Mouse (Mus musculus): ENCODE results near the gene Fam160a1. TPM values are rescaled to one million over a fixed set of nuclear protein-coding genes. Genes with fewer than 3 reads are reported as not detected.

Gene Fam160a1
- polyA plus RNA-seq, 1 experiment: 8.9 TPM

DNA sequence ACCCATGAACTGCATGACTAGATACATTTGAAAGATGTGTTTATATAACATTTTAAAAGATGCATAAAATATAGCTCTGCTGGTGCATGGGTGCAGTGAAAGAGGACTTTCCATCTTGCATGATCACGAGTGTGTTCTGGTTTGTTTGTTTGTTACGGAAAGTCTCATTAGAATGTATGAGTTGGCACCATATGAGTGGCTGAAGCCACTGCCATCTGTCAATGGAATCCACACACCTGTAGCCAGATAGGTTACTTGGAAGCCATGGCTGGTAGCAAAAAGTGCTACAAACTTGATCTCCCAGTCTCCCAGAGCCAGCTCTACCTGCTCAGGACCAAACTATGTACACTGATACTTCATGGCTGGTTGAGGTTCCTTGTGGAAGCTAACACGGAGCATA, 161.6 kb downstream of the Fam160a1 start:
- no peaks in the 10 kb centered on the region for H3K79me2 ChIP-seq (ENCODE audit: control insufficient read depth, insufficient read depth)
- no peak overlapping the region for H3K4me3 ChIP-seq (ENCODE audit: insufficient read depth, poor library complexity, severe bottlenecking)
- TF ChIP-seq CTCF (IDR thresholded peaks at IDR 0.05; ENCODE audit: control insufficient read depth, insufficient read depth, insufficient read length) (no peak), FOSL1 (IDR thresholded peaks at IDR 0.05; ENCODE audit: insufficient read depth, low read length, poor library complexity, severe bottlenecking) (no peak), MAX (IDR thresholded peaks at IDR 0.05) (no peak), CEBPB (IDR thresholded peaks at IDR 0.05; ENCODE audit: low read depth) (no peak), MYOG (IDR thresholded peaks at IDR 0.05; ENCODE audit: control insufficient read depth, extremely low read depth, insufficient read length) (no peak), MYOD1 (IDR thresholded peaks at IDR 0.05; ENCODE audit: control insufficient read depth, insufficient read length, low read depth) (no peak), USF1 (IDR thresholded peaks at IDR 0.05; ENCODE audit: low read depth) (no peak)
- no peak overlapping the region for H3ac ChIP-seq (ENCODE audit: control insufficient read depth, insufficient read length, low read depth)
- H3K27me3 ChIP-seq (ENCODE audit: control insufficient read depth, insufficient read depth, insufficient read length): no peaks in the 10 kb centered on the region
- no peaks in the 10 kb centered on the region for H3K79me3 ChIP-seq (ENCODE audit: low read depth)
- no peaks in the 10 kb centered on the region for H3K36me3 ChIP-seq (ENCODE audit: control insufficient read depth, insufficient read depth)

DNA sequence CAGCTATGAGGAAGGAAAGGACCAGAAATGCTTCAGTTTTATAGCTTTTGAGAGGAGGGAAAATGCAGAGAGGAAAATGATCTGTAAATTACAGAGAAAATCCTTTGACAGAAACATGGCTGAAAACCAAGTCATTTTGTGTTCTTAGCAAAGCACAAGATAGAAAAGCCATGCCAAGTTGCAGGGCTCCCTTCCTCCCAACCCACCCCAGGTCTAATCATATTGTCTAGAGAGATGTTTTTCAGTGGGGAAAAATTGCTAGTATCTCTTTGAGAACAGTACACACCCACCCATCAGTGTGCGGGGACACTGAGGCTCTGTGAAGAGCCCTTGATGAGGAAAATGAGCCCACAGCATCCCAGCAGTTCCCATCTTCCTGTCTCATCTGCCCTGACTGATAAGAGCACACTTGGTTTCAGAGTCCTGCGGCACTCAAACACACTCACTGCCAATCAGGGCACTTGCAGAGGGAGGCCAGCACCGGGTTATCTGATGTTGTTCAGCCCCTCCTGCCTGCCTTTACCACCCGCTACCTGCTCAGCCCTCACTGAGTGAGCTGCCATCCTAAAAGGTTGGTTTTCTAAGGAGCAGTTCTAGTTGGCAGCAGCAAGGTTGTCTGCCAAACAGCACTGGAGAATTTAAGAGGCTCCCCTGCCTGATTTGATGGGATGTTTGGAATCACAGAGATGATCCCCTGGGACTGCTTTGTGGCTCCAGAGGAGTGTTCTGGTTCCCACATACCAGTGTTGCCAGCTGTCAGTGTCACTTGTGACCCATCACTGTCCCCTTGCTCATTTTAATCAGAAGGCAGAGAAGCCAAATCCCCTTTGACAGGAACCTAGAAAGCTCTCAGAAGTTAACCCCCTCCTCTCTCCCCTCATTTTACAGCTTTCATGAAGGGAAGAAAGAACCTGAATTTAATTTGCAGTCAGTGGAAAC, 164.1 kb downstream of the Fam160a1 start:
- Histone ChIP-seq H3K36me3 (ENCODE audit: control insufficient read depth, insufficient read depth) (no peaks in the 10 kb centered on the region), H3K4me3 (ENCODE audit: insufficient read depth, poor library complexity, severe bottlenecking) (no peak overlapping the region)
- no peak for TF ChIP-seq MYOG (IDR thresholded peaks at IDR 0.05; ENCODE audit: control insufficient read depth, extremely low read depth, insufficient read length)
- no peak for TF ChIP-seq CEBPB (IDR thresholded peaks at IDR 0.05; ENCODE audit: low read depth)
- TF ChIP-seq MAX (IDR thresholded peaks at IDR 0.05): no peak
- TF ChIP-seq MYOD1 (IDR thresholded peaks at IDR 0.05; ENCODE audit: control insufficient read depth, insufficient read length, low read depth): peak; percentile 55
- TF ChIP-seq FOSL1 (IDR thresholded peaks at IDR 0.05; ENCODE audit: insufficient read depth, low read length, poor library complexity, severe bottlenecking): no peak

DNA sequence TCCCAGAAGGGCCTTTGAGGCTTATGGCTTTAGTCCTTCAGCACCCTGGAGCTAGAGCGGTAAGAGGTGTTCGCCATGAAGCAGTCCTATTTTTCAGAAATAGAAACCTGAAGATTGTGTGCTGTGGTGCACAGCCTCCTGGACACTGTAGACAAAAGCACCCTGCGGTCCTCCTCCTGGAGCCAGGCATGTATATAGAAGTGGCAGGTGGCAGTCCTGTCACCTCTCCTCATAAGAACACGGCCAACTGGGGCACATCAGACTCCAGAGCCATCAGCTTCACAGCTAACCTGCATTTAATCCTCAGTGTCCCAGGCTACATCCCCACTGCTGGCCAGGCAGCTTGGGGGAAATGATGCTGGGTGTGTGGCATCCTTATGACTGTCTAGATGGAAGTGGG, 167.9 kb downstream of the Fam160a1 start:
- no peaks in the 10 kb centered on the region for H3K79me3 ChIP-seq (ENCODE audit: low read depth)
- H3K36me3 ChIP-seq (ENCODE audit: control insufficient read depth, insufficient read depth): no peaks in the 10 kb centered on the region
- no peaks in the 10 kb centered on the region for H3K27me3 ChIP-seq (ENCODE audit: control insufficient read depth, insufficient read depth, insufficient read length)
- TF ChIP-seq MYOG (IDR thresholded peaks at IDR 0.05; ENCODE audit: control insufficient read depth, extremely low read depth, insufficient read length): no peak
- no peak for TF ChIP-seq USF1 (IDR thresholded peaks at IDR 0.05; ENCODE audit: low read depth)
- no peak for TF ChIP-seq MAX (IDR thresholded peaks at IDR 0.05)
- TF ChIP-seq MYOD1 (IDR thresholded peaks at IDR 0.05; ENCODE audit: control insufficient read depth, insufficient read length, low read depth): no peak
- no peak for TF ChIP-seq CTCF (IDR thresholded peaks at IDR 0.05; ENCODE audit: control insufficient read depth, insufficient read depth, insufficient read length)
- TF ChIP-seq CEBPB (IDR thresholded peaks at IDR 0.05; ENCODE audit: low read depth): no peak
- no peak for TF ChIP-seq FOSL1 (IDR thresholded peaks at IDR 0.05; ENCODE audit: insufficient read depth, low read length, poor library complexity, severe bottlenecking)
- no peak overlapping the region for H3K4me3 ChIP-seq (ENCODE audit: insufficient read depth, poor library complexity, severe bottlenecking)
- H3ac ChIP-seq (ENCODE audit: control insufficient read depth, insufficient read length, low read depth): no peak overlapping the region
- no peaks in the 10 kb centered on the region for H3K79me2 ChIP-seq (ENCODE audit: control insufficient read depth, insufficient read depth)

More for the DNA sequence above, 164.1 kb downstream of the Fam160a1 start:
- H3K27me3 ChIP-seq (ENCODE audit: control insufficient read depth, insufficient read depth, insufficient read length): no peaks in the 10 kb centered on the region
- H3K79me3 ChIP-seq (ENCODE audit: low read depth): no peaks in the 10 kb centered on the region
- no peaks in the 10 kb centered on the region for H3K79me2 ChIP-seq (ENCODE audit: control insufficient read depth, insufficient read depth)
- H3ac ChIP-seq (ENCODE audit: control insufficient read depth, insufficient read length, low read depth): no peak overlapping the region

- H3K27me3 ChIP-seq (ENCODE audit: control insufficient read depth, insufficient read depth, insufficient read length): no peaks in the 10 kb centered on the region
- TF ChIP-seq CEBPB (IDR thresholded peaks at IDR 0.05; ENCODE audit: low read depth) (no peak), MYOG (IDR thresholded peaks at IDR 0.05; ENCODE audit: control insufficient read depth, extremely low read depth, insufficient read length) (no peak), MAX (IDR thresholded peaks at IDR 0.05) (no peak), USF1 (IDR thresholded peaks at IDR 0.05; ENCODE audit: low read depth) (no peak), FOSL1 (IDR thresholded peaks at IDR 0.05; ENCODE audit: insufficient read depth, low read length, poor library complexity, severe bottlenecking) (no peak), MYOD1 (IDR thresholded peaks at IDR 0.05; ENCODE audit: control insufficient read depth, insufficient read length, low read depth) (no peak), CTCF (IDR thresholded peaks at IDR 0.05; ENCODE audit: control insufficient read depth, insufficient read depth, insufficient read length) (no peak)
- H3ac ChIP-seq (ENCODE audit: control insufficient read depth, insufficient read length, low read depth): no peak overlapping the region
- no peaks in the 10 kb centered on the region for H3K36me3 ChIP-seq (ENCODE audit: control insufficient read depth, insufficient read depth)
- no peak overlapping the region for H3K4me3 ChIP-seq (ENCODE audit: insufficient read depth, poor library complexity, severe bottlenecking)
- H3K79me3 ChIP-seq (ENCODE audit: low read depth): no peaks in the 10 kb centered on the region
- H3K79me2 ChIP-seq (ENCODE audit: control insufficient read depth, insufficient read depth): no peaks in the 10 kb centered on the region
These were observed 171.5 kb downstream of the Fam160a1 start for GRCm38 (mm10) chr3:85645517-85646004.

GRCm38 (mm10) chr3:85644814-85645213, 172.3 kb downstream of the Fam160a1 start:
- TF ChIP-seq MAX (IDR thresholded peaks at IDR 0.05) (no peak), USF1 (IDR thresholded peaks at IDR 0.05; ENCODE audit: low read depth) (no peak), MYOD1 (IDR thresholded peaks at IDR 0.05; ENCODE audit: control insufficient read depth, insufficient read length, low read depth) (no peak), FOSL1 (IDR thresholded peaks at IDR 0.05; ENCODE audit: insufficient read depth, low read length, poor library complexity, severe bottlenecking) (no peak), MYOG (IDR thresholded peaks at IDR 0.05; ENCODE audit: control insufficient read depth, extremely low read depth, insufficient read length) (no peak), CEBPB (IDR thresholded peaks at IDR 0.05; ENCODE audit: low read depth) (no peak), CTCF (IDR thresholded peaks at IDR 0.05; ENCODE audit: control insufficient read depth, insufficient read depth, insufficient read length) (no peak)
- Histone ChIP-seq H3K36me3 (ENCODE audit: control insufficient read depth, insufficient read depth) (no peaks in the 10 kb centered on the region), H3K79me3 (ENCODE audit: low read depth) (no peaks in the 10 kb centered on the region), H3K79me2 (ENCODE audit: control insufficient read depth, insufficient read depth) (no peaks in the 10 kb centered on the region), H3ac (ENCODE audit: control insufficient read depth, insufficient read length, low read depth) (no peak overlapping the region), H3K27me3 (ENCODE audit: control insufficient read depth, insufficient read depth, insufficient read length) (no peaks in the 10 kb centered on the region), H3K4me3 (ENCODE audit: insufficient read depth, poor library complexity, severe bottlenecking) (no peak overlapping the region)

All from C2C12 (cell line).